Mouse (Mus musculus): ENCODE results near the gene Treml1. TPM values are rescaled to one million over a fixed set of nuclear protein-coding genes. Genes with fewer than 3 reads are reported as not detected.

Gene Treml1
- not detected for polyA plus RNA-seq (2017; shearing (Covaris generic))

GRCm38 (mm10) chr17:48359616-48360015 is at the start of gene Treml1:
Gene Treml1, plus strand, starts transcription at chr17:48359916.

GRCm38 (mm10) chr17:48315905-48316579 is 43.7 kb upstream of the Treml1 start, which contains the start of gene B430306N03Rik:
Gene B430306N03Rik, plus strand, starts transcription at chr17:48316141.

GRCm38 (mm10) chr17:48346231-48346630 is 13.5 kb upstream of the Treml1 start, which contains the start of gene Trem2:
Gene Trem2, plus strand, starts transcription at chr17:48346401.

GRCm38 (mm10) chr17:48409380-48410298 is 49.9 kb downstream of the Treml1 start, which contains the start of the genes Nfya and Oard1:
Gene Nfya, minus strand, starts transcription at chr17:48409906.
Gene Oard1, plus strand, starts transcription at chr17:48410014.

Other genes with a start within 250 kb of the Treml1 start
- gene 9830107B12Rik, start 213.6 kb upstream of the Treml1 start, polyA plus RNA-seq (2017; shearing (Covaris generic)): not detected
- not detected for gene A530064D06Rik, start 192.6 kb upstream of the Treml1 start, polyA plus RNA-seq (2017; shearing (Covaris generic))
- gene Trem1, start 127.1 kb upstream of the Treml1 start, polyA plus RNA-seq (2017; shearing (Covaris generic)): not detected
- not detected for gene Trem3, start 112.1 kb upstream of the Treml1 start, polyA plus RNA-seq (2017; shearing (Covaris generic))
- gene Treml4, start 95.6 kb upstream of the Treml1 start, polyA plus RNA-seq (2017; shearing (Covaris generic)): not detected
- gene Treml2, start 60.4 kb upstream of the Treml1 start, polyA plus RNA-seq (2017; shearing (Covaris generic)): 15.5 TPM
- gene B430306N03Rik, start 43.8 kb upstream of the Treml1 start, polyA plus RNA-seq (2017; shearing (Covaris generic)): 4.5 TPM
- not detected for gene Trem2, start 13.5 kb upstream of the Treml1 start, polyA plus RNA-seq (2017; shearing (Covaris generic))
- 7.6 TPM for gene Nfya, start 50.0 kb downstream of the Treml1 start, polyA plus RNA-seq (2017; shearing (Covaris generic))
- 54.8 TPM for gene Oard1, start 50.1 kb downstream of the Treml1 start, polyA plus RNA-seq (2017; shearing (Covaris generic))
- gene Apobec2, start 73.0 kb downstream of the Treml1 start, polyA plus RNA-seq (2017; shearing (Covaris generic)): 0.41 TPM
- gene Tspo2, start 91.6 kb downstream of the Treml1 start, polyA plus RNA-seq (2017; shearing (Covaris generic)): not detected
- gene Unc5cl, start 95.0 kb downstream of the Treml1 start, polyA plus RNA-seq (2017; shearing (Covaris generic)): 13.9 TPM